Mouse (Mus musculus) liver, postnatal 0 days (tissue): ENCODE measurements around the gene Cfap77.

ENCODE experiments used
- CTCF ChIP-seq: sonication (generic); IDR thresholded peaks from 2 replicates; pipeline ENCODE4 v1.5.1; 2016; ENCODE audit warnings: antibody characterized with exemption, low read depth
- EP300 ChIP-seq: IDR thresholded peaks from 2 replicates; pipeline ENCODE4 v1.6.1; 2016; ENCODE audit warnings: antibody characterized with exemption, low read depth, mild to moderate bottlenecking

DNA sequence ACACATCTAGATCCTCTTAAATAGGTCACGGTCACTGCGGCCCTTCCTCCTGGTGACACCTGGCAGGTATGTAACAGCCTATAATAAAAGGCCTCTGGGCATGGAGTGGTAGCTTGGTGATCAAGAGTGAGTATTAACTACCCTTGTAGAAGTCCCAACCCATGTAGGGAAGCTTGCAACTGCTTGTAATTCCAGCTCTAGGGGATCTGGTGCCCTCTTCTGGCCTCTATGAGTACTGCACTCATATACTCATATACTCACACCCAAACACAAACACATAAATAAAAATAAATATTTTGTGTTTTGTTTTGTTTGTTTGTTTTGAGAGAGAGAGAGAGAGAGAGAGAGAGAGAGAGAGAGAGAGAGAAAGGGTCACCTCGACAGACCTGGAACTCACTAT lies 66.1 kb downstream of the Cfap77 start:
- TF ChIP-seq CTCF (peak; percentile 49), EP300 (no peak)
